Mouse (Mus musculus): Measurements from ENCODE around the gene Mlst8. TPM values are rescaled to one million over a fixed set of nuclear protein-coding genes. Genes with fewer than 3 reads are reported as not detected.

Gene Mlst8
- polyA plus RNA-seq, 1 experiment, result 1.4 TPM

- Histone ChIP-seq H3K9me3 (ENCODE audit: control insufficient read depth, low read length) (no peaks in the 10 kb centered on the region), H3K4me3 (replicated peaks) (no peak overlapping the region), H3K36me3 (ENCODE audit: control insufficient read depth) (peaks cover 72% of the 10 kb centered on the region), H3K4me1 (ENCODE audit: control insufficient read depth) (peaks cover 29% of the 10 kb centered on the region), H3K27me3 (ENCODE audit: control insufficient read depth) (no peaks in the 10 kb centered on the region)
- no peak for TF ChIP-seq TAL1 (IDR thresholded peaks at IDR 0.05; ENCODE audit: low read length)
- no peak for TF ChIP-seq GATA1 (IDR thresholded peaks at IDR 0.05; ENCODE audit: low read length)
Observed at GRCm38 (mm10) chr17:24424489-24424888, 54.4 kb downstream of the Mlst8 start.

Other genes starting within 250 kb of the Mlst8 start
- 14.4 and 15.8 TPM in 2 replicates for gene Ccnf, start 227.6 kb downstream of the Mlst8 start, polyA plus RNA-seq (2012)
- gene Abca17, start 128.0 kb downstream of the Mlst8 start, polyA plus RNA-seq (2012), result not detected in 2 replicates
- gene Abca3, start 127.1 kb downstream of the Mlst8 start, polyA plus RNA-seq (2012), result 1.7 TPM in 2 replicates
- gene Rnps1, start 64.5 kb downstream of the Mlst8 start, polyA plus RNA-seq (2012), result 18.1 and 24.0 TPM in 2 replicates
- 9.3 and 10.6 TPM in 2 replicates for gene Eci1, start 52.4 kb downstream of the Mlst8 start, polyA plus RNA-seq (2012)
- gene Dnase1l2, start 36.0 kb downstream of the Mlst8 start, polyA plus RNA-seq (2012), result 0.15 TPM in 1 of 2 replicates, not detected in the other
- 6.2 and 7.3 TPM in 2 replicates for gene E4f1, start 8.8 kb downstream of the Mlst8 start, polyA plus RNA-seq (2012)
- gene Pgp, start 8.7 kb downstream of the Mlst8 start, polyA plus RNA-seq (2012), result 13.0 and 15.1 TPM in 2 replicates
- not detected in 2 replicates for gene Bricd5, start 5.2 kb downstream of the Mlst8 start, polyA plus RNA-seq (2012)
- gene Caskin1, start 9.5 kb upstream of the Mlst8 start, polyA plus RNA-seq (2012), result not detected in 2 replicates
- 11.3 and 12.7 TPM in 2 replicates for gene Traf7, start 48.9 kb upstream of the Mlst8 start, polyA plus RNA-seq (2012)
- 0.09 TPM in 1 of 2 replicates, not detected in the other for gene Rab26, start 55.1 kb upstream of the Mlst8 start, polyA plus RNA-seq (2012)
- 0.14 and 0.21 TPM in 2 replicates for gene Pkd1, start 70.8 kb upstream of the Mlst8 start, polyA plus RNA-seq (2012)
- gene Tsc2, start 153.6 kb upstream of the Mlst8 start, polyA plus RNA-seq (2012), result 4.0 and 5.2 TPM in 2 replicates
- gene Nthl1, start 153.6 kb upstream of the Mlst8 start, polyA plus RNA-seq (2012), result 0.04 and 0.23 TPM in 2 replicates
- gene Slc9a3r2, start 171.2 kb upstream of the Mlst8 start, polyA plus RNA-seq (2012), result 0.04 and 0.18 TPM in 2 replicates
- not detected in 2 replicates for gene Npw, start 179.4 kb upstream of the Mlst8 start, polyA plus RNA-seq (2012)
- 7.3 and 7.6 TPM in 2 replicates for gene Zfp598, start 190.6 kb upstream of the Mlst8 start, polyA plus RNA-seq (2012)
- gene Syngr3, start 210.9 kb upstream of the Mlst8 start, polyA plus RNA-seq (2012), result not detected in 2 replicates
- 6.4 and 9.0 TPM in 2 replicates for gene Gfer, start 217.1 kb upstream of the Mlst8 start, polyA plus RNA-seq (2012)
- 0.02 TPM in 1 of 2 replicates, not detected in the other for gene Noxo1, start 217.2 kb upstream of the Mlst8 start, polyA plus RNA-seq (2012)
- gene Tbl3, start 228.6 kb upstream of the Mlst8 start, polyA plus RNA-seq (2012), result 1.1 and 1.8 TPM in 2 replicates
- gene Rnf151, start 239.0 kb upstream of the Mlst8 start, polyA plus RNA-seq (2012), result 0.19 TPM in 1 of 2 replicates, not detected in the other
- gene Rps2, start 239.0 kb upstream of the Mlst8 start, polyA plus RNA-seq (2012), result 143 and 504 TPM in 2 replicates
- 104 and 106 TPM in 2 replicates for gene Ndufb10, start 245.4 kb upstream of the Mlst8 start, polyA plus RNA-seq (2012)
- gene Rpl3l, start 248.7 kb upstream of the Mlst8 start, polyA plus RNA-seq (2012), result not detected in 2 replicates

Data from erythroblast, embryonic 14.5 days (primary cell).